Mouse (Mus musculus) C2C12 (cell line): ENCODE measurements around the gene Cstf1.

Experiments used
- CEBPB ChIP-seq: IDR thresholded peaks from one replicate; pipeline ENCODE4 v1.6.1; 2011; ENCODE audit warnings: low read depth, mild to moderate bottlenecking, control low read depth, moderate library complexity
- CTCF ChIP-seq: IDR thresholded peaks from one replicate; pipeline ENCODE4 v1.5.1; 2011; ENCODE audit not compliant: control insufficient read depth, insufficient read depth, insufficient read length
- FOSL1 ChIP-seq: IDR thresholded peaks from one replicate; pipeline ENCODE4 v1.8.0; 2011; ENCODE audit warnings: mild to moderate bottlenecking, low read length; ENCODE audit not compliant: poor library complexity, insufficient read depth, severe bottlenecking
- MYOD1 ChIP-seq: IDR thresholded peaks from one replicate; pipeline ENCODE4 v1.6.1; 2011; ENCODE audit warnings: low read depth; ENCODE audit not compliant: control insufficient read depth, insufficient read length
- MYOG ChIP-seq: IDR thresholded peaks from one replicate; pipeline ENCODE4 v1.6.1; 2011; ENCODE audit not compliant: control insufficient read depth, insufficient read length; ENCODE audit errors: extremely low read depth
- USF1 ChIP-seq: IDR thresholded peaks from one replicate; pipeline ENCODE4 v1.6.1; 2011; ENCODE audit warnings: low read depth, mild to moderate bottlenecking, control low read depth, moderate library complexity

- TF ChIP-seq CEBPB (no peak), CTCF (no peak), MYOG (no peak), MYOD1 (no peak), USF1 (no peak), FOSL1 (no peak)
These were observed 17.3 kb upstream of the Cstf1 start for GRCm38 (mm10) chr2:172353218-172353617.
